Mouse (Mus musculus) megakaryocyte progenitor cell, adult 5-6 weeks (primary cell): ENCODE data around the gene Acta2. TPM values are rescaled to one million over a fixed set of nuclear protein-coding genes. Genes with fewer than 3 reads are reported as not detected.

Source experiments
- ATAC-seq: replicated peaks from 2 replicates; pipeline ENCODE4 v1.8.0; 2016; ENCODE audit warnings: mild to moderate bottlenecking, moderate TSS enrichment, inconsistent platforms; ENCODE audit not compliant: poor library complexity
- total RNA-seq, 2 experiments: library from RNA; stranded (forward) in 1 of 2; stranded (reverse) in 1 of 2; fragments of 157-497, 149-512 nt in 1 of 2; fragments of 200-1000 nt in 1 of 2; gene quantifications; 2 replicates each; pipeline versions ENCODE4 v1.2.3 to v1.2.4; 2015 to 2017

Acta2 gene
- total RNA-seq, 2 experiments from 2014 or later = 0.12 to 0.17 TPM

GRCm38 (mm10) chr19:34193683-34194082 is 61.7 kb downstream of the Acta2 start:
- ATAC-seq = no peak

GRCm38 (mm10) chr19:34193149-34193548 is 62.2 kb downstream of the Acta2 start:
- no peak for ATAC-seq

DNA sequence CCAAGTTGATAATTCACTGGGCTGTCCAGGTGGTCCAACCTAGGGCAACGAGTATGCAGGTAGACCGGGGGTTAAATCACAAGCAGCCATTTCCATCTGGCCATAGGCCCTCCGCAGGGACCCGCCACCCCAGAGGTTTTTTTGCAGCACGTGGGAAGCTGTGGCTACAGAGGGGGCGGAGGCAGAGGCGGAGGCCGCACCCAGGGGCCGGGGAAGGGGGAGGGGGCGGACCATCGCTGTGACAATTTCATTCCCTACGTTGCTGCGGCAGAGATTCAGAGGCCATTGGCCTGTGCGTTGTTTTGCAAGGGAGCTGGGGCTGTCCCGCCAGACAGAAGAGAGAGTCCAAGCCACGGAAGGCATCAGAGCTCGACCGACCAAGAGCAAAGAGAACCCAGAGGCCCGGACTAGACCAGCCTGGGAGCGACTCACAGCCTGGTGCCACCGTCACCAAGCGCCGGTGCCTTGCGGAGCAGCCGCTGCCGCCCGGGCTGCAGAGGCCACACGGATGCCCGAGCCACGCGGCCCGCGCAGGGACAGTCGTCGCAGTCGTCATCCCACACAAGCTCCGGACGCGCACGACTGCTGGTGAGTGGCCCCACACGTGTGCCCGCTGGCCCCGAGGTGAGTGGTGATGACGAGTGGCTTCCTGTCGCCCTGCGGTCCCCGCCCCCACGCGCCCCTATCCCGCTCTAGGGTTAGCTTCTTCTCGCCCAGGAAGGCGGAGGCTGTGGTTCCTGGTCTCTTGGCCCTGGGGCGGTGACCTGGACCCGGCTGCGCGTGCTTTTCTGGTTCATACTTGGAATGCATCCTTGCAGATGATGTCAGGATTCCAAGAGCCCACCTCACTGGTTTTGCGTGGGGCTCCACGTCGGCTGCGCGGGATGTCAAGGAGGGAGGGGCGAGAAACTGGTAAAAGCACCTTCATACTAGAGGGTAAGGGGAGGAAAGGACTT is 63.1 kb downstream of the Acta2 start, which contains the start of gene Stambpl1:
Gene Stambpl1, plus strand, starts transcription at position 222 of the 956 bp plus-strand sequence.
- ATAC-seq = peak; percentile 78

- ATAC-seq = no peak
These were observed 63.8 kb downstream of the Acta2 start for GRCm38 (mm10) chr19:34191645-34192007.

Other genes starting within 250 kb of the Acta2 start
- gene Lipk, start 247.3 kb downstream of the Acta2 start, total RNA-seq (2015) = not detected in 2 replicates
- gene Lipk, start 247.3 kb downstream of the Acta2 start, total RNA-seq (2017) = not detected in 2 replicates
- gene Lipn, start 188.2 kb downstream of the Acta2 start, total RNA-seq (2015) = not detected in 2 replicates
- 1.9 TPM in 1 of 2 replicates, not detected in the other for gene Lipn, start 188.2 kb downstream of the Acta2 start, total RNA-seq (2017)
- not detected in 2 replicates for gene Lipm, start 154.7 kb downstream of the Acta2 start, total RNA-seq (2015)
- not detected in 2 replicates for gene Lipm, start 154.7 kb downstream of the Acta2 start, total RNA-seq (2017)
- 0.99 and 2.2 TPM in 2 replicates for gene Ankrd22, start 89.5 kb downstream of the Acta2 start, total RNA-seq (2015)
- 0.71 and 1.9 TPM in 2 replicates for gene Ankrd22, start 89.5 kb downstream of the Acta2 start, total RNA-seq (2017)
- gene Stambpl1, start 63.4 kb downstream of the Acta2 start, total RNA-seq (2015) = 21.1 and 23.9 TPM in 2 replicates
- gene Stambpl1, start 63.4 kb downstream of the Acta2 start, total RNA-seq (2017) = 14.4 and 17.8 TPM in 2 replicates
- 1.6 and 4.6 TPM in 2 replicates for gene Fas, start 35.1 kb upstream of the Acta2 start, total RNA-seq (2015)
- gene Fas, start 35.1 kb upstream of the Acta2 start, total RNA-seq (2017) = 1.3 and 2.3 TPM in 2 replicates
- 0.29 TPM in 1 of 2 replicates, not detected in the other for gene Ch25h, start 219.6 kb upstream of the Acta2 start, total RNA-seq (2015)
- gene Ch25h, start 219.6 kb upstream of the Acta2 start, total RNA-seq (2017) = not detected in 2 replicates